Mouse (Mus musculus): ENCODE results near the gene Xrcc6.
"Not testable (repeated sequence)": the region's sequence is repeated elsewhere in the genome, so short reads cannot be mapped to it uniquely, and the experiment has no call there.

Xrcc6 gene

DNA sequence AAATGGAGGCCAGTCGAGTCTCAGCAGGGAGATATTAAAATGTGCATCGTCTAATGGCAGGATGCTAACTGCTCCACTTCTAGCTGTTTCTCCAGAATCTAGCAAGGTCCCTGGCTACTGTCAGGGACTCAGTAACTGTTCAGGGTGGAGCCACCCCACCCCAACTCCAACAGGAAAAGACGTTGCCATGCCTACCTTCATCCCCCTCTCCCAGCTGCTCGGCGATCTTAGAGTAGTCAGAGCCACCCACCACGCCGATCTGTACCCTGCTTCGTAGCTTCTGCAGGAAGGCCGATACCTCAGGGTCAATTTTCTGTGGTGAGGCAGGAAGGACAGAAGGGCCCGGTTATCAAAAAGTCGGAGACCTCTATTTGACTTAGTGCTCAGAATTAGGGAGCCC lies 30.0 kb upstream of the Xrcc6 start:
- POLR2A ChIA-PET = interaction anchor here in 3 of 4 experiments (0.7 to 8.9 kb wide), 32 partner anchors 8 to 258 kb away, joined by 3 to 121 read pairs (median 5); partner anchors contain the start of genes 1700029P11Rik (in 1 of the 3) and Csdc2 (in 1 of the 3)

DNA sequence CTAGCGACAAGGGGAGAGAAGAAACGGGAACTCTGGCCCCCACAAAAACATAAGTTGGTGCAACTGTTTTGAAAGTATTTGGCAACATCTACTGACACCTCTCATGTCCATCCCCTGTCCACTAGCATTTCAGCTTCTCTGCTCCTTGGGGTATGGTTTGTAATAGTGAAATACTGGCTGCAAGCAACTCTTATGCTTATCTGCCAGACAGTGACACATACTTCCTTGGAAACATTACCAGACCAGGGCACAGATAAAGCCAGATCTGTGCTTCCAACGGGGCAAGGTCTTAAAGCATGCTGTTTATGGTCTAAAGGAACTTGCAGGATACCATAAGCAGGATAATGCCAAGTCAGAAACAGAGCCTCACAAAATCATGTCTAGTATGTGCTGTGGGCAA lies 28.7 kb upstream of the Xrcc6 start:
- ChIA-PET POLR2A (interaction anchor here in 3 of 4 experiments (0.8 to 8.9 kb wide), 14 partner anchors 8 to 188 kb away, joined by 3 to 121 read pairs (median 22); partner anchors contain the start of genes 1700029P11Rik (in 1 of the 3), Csdc2 (in 1 of the 3) and Srebf2 (in 1 of the 3)), CTCF (interaction anchor here in 2 of 4 experiments (0.6 to 2.1 kb wide), 4 partner anchors 12 to 32 kb away, joined by 4 to 16 read pairs (median 11); partner anchors contain the start of genes Csdc2 (in 1 of the 2) and Polr3h (in 1 of the 2))

More for the DNA sequence above, 30.0 kb upstream of the Xrcc6 start:
- CTCF ChIA-PET = interaction anchor here in 3 of 4 experiments (0.7 to 2.7 kb wide), 23 partner anchors 8 to 279 kb away, joined by 3 to 18 read pairs (median 4); partner anchors contain the start of genes 1700029P11Rik (in 1 of the 3) and Xrcc6 (in 1 of the 3)

DNA sequence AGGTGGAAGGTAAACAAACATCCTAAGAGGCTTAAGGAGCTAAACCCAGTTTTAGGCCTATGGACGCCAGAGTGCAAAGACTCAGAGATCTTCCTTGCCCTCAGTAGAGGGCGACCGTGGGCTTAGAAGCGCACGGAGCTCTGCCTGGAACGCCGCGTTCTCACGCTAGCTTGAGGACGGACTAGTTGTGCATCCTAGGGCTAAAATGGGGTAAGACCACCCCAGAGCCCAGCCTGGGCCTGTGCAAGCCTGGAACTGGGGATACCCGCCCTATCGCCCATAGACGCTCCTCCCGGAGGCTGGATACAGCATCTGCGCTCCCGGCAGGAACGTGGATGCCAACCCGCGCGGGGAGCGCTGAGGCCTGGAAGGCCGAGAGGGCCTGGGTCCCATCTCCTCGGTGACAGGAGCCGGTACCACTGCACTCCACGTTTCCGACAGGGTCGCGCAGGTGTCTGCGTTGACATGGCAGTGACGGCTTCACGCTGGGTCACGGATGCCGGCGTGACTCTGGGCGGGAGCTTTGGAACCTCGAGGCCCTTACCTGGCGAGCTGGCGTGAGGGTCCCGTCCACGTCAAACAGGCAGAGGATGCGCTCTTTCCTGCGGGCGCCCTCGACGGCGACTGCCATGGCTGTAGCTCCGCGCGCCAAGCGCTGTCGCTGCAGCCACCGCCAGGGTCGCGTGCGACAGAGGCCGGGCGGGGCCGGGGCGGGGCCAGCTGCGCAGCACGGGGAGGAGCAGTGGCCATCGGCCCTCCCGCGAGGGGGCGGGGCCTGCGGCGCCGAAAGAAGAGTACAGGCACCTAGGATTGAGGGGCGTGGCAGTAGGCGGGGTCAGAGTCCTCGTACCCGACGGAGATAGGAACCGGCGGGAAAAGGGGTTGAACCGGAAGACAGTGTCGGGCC lies 27.2 kb upstream of the Xrcc6 start, which contains the start of gene Pmm1:
Gene Pmm1, minus strand, starts transcription at position 760 of the 907 bp plus-strand sequence.
- ChIA-PET POLR2A (interaction anchor here (0.5 to 8.9 kb wide), 108 partner anchors 8 to 1877 kb away, joined by 3 to 121 read pairs (median 5); partner anchors contain the start of genes 1700029P11Rik (in 3 of the 4), Polr3h (in 3 of the 4), Srebf2 (in 3 of the 4) and Csdc2 (in 2 of the 4)), CTCF (interaction anchor here (0.6 to 3.0 kb wide), 53 partner anchors 8 to 1212 kb away, joined by 3 to 21 read pairs (median 4); partner anchors contain the start of genes Polr3h (in 3 of the 4), Xrcc6 (in 2 of the 4), 1700029P11Rik (in 1 of the 4) and Csdc2 (in 1 of the 4))

DNA sequence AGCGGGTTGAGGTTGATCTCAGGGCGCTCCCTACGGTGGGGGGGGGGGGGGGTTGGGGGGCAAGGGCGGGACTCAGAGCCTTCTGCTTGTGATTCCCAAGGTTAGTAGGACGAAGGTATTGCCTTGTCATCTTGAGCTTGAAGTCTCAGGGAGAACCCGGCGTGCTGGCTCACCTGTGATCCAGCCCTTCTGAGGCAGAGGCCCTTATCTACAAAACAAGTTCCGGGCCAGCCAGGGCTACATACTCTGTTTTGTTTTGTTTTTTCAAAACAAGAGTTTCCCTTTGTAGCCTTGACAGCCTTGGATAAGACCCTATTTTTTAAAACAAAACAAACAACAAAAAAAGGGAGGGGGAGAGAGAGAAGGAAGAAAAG lies 26.6 kb upstream of the Xrcc6 start:
- POLR2A ChIA-PET = interaction anchor here (0.6 to 8.9 kb wide), 92 partner anchors 8 to 1658 kb away, joined by 3 to 121 read pairs (median 5); partner anchors contain the start of genes 1700029P11Rik (in 3 of the 4), Polr3h (in 3 of the 4), Srebf2 (in 3 of the 4) and Csdc2 (in 2 of the 4)
- CTCF ChIA-PET = interaction anchor here (0.6 to 3.0 kb wide), 31 partner anchors 8 to 1276 kb away, joined by 3 to 21 read pairs (median 6); partner anchors contain the start of genes Polr3h (in 2 of the 4), Xrcc6 (in 2 of the 4), Csdc2 (in 1 of the 4) and Cyb5r3 (in 1 of the 4)

DNA sequence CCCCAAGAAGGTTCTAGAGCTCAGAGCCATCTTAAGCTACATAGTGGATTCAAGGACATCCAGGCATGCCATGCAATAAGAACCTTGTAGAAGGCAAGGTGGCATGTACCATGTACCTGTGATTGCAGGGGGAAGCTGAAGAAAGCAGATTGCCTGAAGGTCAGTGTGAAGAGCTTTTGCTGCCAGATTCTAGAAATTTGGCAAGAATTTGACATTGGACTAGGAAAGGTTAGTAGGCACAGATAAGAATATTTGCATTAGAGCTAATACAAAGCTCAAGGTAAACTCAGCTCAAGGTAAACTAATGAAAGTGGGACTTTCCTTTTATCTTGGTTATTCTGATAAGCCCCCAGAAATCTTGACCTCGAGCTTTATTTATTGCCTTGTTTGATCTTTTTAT lies 23.4 kb upstream of the Xrcc6 start:
- CTCF ChIA-PET = interaction anchor here in 3 of 4 experiments (0.6 to 1.8 kb wide), 8 partner anchors 8 to 298 kb away, joined by 3 to 7 read pairs (median 3); no protein-coding TSS in a partner anchor
- POLR2A ChIA-PET = interaction anchor here (0.5 to 8.3 kb wide), 47 partner anchors 7 to 1540 kb away, joined by 3 to 151 read pairs (median 5); partner anchors contain the start of genes 1700029P11Rik (in 3 of the 4), Srebf2 (in 2 of the 4), Naga (in 1 of the 4) and Pheta2 (in 1 of the 4)

- POLR2A ChIA-PET = interaction anchor here (0.5 to 8.3 kb wide), 62 partner anchors 8 to 1709 kb away, joined by 3 to 151 read pairs (median 5); partner anchors contain the start of genes 1700029P11Rik (in 3 of the 4), Polr3h (in 2 of the 4), Srebf2 (in 2 of the 4) and Naga (in 1 of the 4)
- CTCF ChIA-PET = interaction anchor here in 3 of 4 experiments (0.7 to 2.8 kb wide), 12 partner anchors 8 to 294 kb away, joined by 3 to 18 read pairs (median 4); partner anchors contain the start of genes Polr3h (in 1 of the 3) and Tef (in 1 of the 3)
These were observed 22.6 kb upstream of the Xrcc6 start for GRCm38 (mm10) chr15:81964980-81965545.

DNA sequence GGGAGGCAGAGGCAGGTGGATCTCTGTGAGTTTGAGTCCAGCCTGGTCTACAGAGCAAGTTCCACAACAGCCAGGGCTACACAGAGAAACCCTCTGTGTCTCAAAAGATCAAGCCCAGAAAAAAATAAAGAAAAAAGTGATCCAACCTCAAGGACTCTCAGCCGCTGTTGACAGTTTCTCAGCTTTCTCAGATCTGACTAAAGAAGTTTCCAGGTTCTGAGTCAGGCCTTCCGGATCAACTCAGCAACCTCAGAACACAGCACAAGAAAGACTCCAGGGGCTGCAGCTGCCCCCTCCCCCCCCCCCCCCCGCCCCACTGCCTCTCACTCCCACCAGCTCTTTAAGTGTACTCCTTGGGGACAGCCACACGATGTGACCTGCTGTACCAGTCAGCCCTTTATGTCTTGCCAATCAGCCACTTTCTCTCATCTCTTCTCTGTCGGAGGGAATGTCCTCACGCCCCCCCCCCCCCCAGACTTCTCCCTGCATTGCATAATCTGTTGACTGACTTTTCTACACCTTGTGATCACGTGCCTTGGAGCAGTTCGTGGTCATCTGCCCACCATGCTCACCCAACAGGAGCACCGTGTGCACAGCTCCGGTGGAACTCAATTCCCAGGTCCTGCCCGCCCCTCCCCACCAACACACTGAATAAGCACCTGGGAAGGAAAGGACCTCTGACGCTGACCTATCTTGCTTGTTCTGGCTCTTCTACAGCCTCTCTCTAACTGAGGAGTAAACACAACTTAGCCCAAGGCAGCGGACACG lies 21.4 kb upstream of the Xrcc6 start:
- CTCF ChIA-PET = interaction anchor here in 3 of 4 experiments (0.5 to 2.8 kb wide), 7 partner anchors 9 to 1313 kb away, joined by 3 to 18 read pairs (median 4); no protein-coding TSS in a partner anchor
- POLR2A ChIA-PET = interaction anchor here in 3 of 4 experiments (0.6 to 8.3 kb wide), 40 partner anchors 9 to 1891 kb away, joined by 3 to 151 read pairs (median 5); partner anchors contain the start of genes 1700029P11Rik (in 2 of the 3), Csdc2 (in 1 of the 3), Srebf2 (in 1 of the 3) and Xrcc6 (in 1 of the 3)

DNA sequence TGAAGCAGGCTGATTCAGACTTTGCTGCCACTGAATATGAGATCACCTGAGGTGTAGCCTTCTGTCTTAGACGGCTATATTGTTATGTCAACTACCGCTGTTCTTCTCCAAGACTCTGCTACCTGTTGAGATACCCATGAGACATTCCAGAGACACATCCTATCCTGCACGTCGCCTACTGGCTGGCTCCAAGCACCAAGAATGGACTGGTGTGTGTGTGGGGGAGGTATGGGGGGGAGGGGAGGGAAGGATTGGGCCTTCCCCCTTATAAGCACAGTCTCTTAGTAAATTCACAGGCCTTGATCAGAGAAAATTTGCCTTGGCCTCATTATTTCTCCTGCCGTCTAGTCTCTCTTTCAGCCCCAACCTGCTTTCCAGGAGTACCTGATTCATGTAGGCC lies 19.8 kb upstream of the Xrcc6 start:
- CTCF ChIA-PET = interaction anchor here in 3 of 4 experiments (0.6 to 3.3 kb wide), 7 partner anchors 7 to 434 kb away, joined by 4 to 21 read pairs (median 6); partner anchors contain the start of gene Pmm1 (in 3 of the 3)
- POLR2A ChIA-PET = interaction anchor here (0.7 to 8.3 kb wide), 16 partner anchors 8 to 163 kb away, joined by 3 to 151 read pairs (median 14); partner anchors contain the start of genes 1700029P11Rik (in 3 of the 4), Pmm1 (in 2 of the 4) and Polr3h (in 1 of the 4)

DNA sequence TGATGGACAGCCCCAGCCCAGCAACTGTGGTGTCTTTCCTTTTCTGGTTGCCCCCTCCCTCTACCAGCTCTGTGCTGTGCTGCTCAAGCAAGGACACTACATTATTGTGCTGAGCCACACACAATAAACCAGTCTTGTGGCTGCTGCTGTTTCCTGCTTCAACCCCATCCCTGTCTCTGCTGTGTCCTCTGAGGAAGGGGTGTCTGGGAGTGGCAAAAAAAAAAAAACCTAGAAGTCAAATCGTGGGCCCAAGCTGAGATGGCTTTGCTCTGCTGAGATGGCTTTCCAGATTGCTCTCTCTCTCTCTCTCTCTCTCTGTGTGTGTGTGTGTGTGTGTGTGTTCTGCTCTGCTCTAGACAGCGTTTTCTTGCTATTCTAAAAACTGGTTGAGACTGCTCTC lies 19.2 kb upstream of the Xrcc6 start:
- POLR2A ChIA-PET = interaction anchor here (0.7 to 8.3 kb wide), 33 partner anchors 8 to 1753 kb away, joined by 3 to 151 read pairs (median 6); partner anchors contain the start of genes Pmm1 (in 4 of the 4), 1700029P11Rik (in 3 of the 4), Polr3h (in 2 of the 4) and Xrcc6 (in 1 of the 4)
- CTCF ChIA-PET = interaction anchor here in 3 of 4 experiments (0.6 to 3.3 kb wide), 7 partner anchors 8 to 435 kb away, joined by 4 to 21 read pairs (median 6); partner anchors contain the start of gene Pmm1 (in 3 of the 3)

GRCm38 (mm10) chr15:81969173-81969572 lies 18.5 kb upstream of the Xrcc6 start:
- POLR2A ChIA-PET = interaction anchor here (0.6 to 8.3 kb wide), 46 partner anchors 9 to 1753 kb away, joined by 3 to 151 read pairs (median 4); partner anchors contain the start of genes Pmm1 (in 4 of the 4), 1700029P11Rik (in 3 of the 4), Polr3h (in 3 of the 4) and Cenpm (in 1 of the 4)
- CTCF ChIA-PET = interaction anchor here in 3 of 4 experiments (1.2 to 3.3 kb wide), 6 partner anchors 9 to 12 kb away, joined by 4 to 21 read pairs (median 8); partner anchors contain the start of gene Pmm1 (in 3 of the 3)

DNA sequence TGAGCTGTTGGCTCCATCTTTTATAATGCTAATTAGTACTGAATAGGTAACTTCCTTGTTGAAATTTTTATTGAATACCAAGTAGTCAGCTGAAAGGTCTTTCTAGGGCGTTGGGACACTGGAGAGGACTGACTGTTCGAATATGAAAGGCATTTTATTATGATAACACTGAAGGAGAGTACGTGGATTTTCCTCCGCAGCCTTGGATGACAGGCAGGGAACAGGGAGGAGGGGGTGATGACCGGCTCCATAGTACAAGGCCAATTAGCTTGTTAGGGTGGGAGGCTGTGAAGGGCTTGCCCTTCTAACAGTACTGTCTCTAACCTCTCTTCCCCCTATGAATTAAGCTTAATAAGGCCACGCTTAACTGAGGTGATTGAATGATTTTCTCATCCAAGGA lies 18.0 kb upstream of the Xrcc6 start:
- ChIA-PET CTCF (interaction anchor here in 2 of 4 experiments (1.9 to 3.3 kb wide), 4 partner anchors 9 to 13 kb away, joined by 6 to 21 read pairs (median 12); partner anchors contain the start of gene Pmm1 (in 2 of the 2)), POLR2A (interaction anchor here (0.6 to 8.3 kb wide), 43 partner anchors 9 to 276 kb away, joined by 3 to 151 read pairs (median 4); partner anchors contain the start of genes Pmm1 (in 4 of the 4), 1700029P11Rik (in 3 of the 4), Polr3h (in 3 of the 4) and Cenpm (in 1 of the 4))

GRCm38 (mm10) chr15:81970498-81970897 lies 17.1 kb upstream of the Xrcc6 start:
- ChIA-PET CTCF (interaction anchor here in 2 of 4 experiments (1.9 to 3.3 kb wide), 4 partner anchors 10 to 14 kb away, joined by 6 to 21 read pairs (median 12); partner anchors contain the start of gene Pmm1 (in 2 of the 2)), POLR2A (interaction anchor here in 3 of 4 experiments (0.6 to 8.3 kb wide), 22 partner anchors 10 to 372 kb away, joined by 3 to 151 read pairs (median 4); partner anchors contain the start of genes Pmm1 (in 3 of the 3), 1700029P11Rik (in 2 of the 3), Cenpm (in 1 of the 3) and Polr3h (in 1 of the 3))

GRCm38 (mm10) chr15:81975156-81975555 lies 12.5 kb upstream of the Xrcc6 start:
- POLR2A ChIA-PET = interaction anchor here in 3 of 4 experiments (1.0 to 7.3 kb wide), 9 partner anchors 9 to 41 kb away, joined by 3 to 58 read pairs (median 7); partner anchors contain the start of gene Pmm1 (in 3 of the 3)
- CTCF ChIA-PET = not testable (repeated sequence)

GRCm38 (mm10) chr15:81980321-81980720 lies 7.3 kb upstream of the Xrcc6 start, which contains the start of gene 1700029P11Rik:
Gene 1700029P11Rik (plus strand): TSS chr15:81980540.
- CTCF ChIA-PET = interaction anchor here in 2 of 4 experiments (0.6 to 2.1 kb wide), 3 partner anchors 20 to 135 kb away, joined by 3 to 5 read pairs (median 4); no protein-coding TSS in a partner anchor
- POLR2A ChIA-PET = interaction anchor here (0.6 to 9.2 kb wide), 29 partner anchors 9 to 1347 kb away, joined by 3 to 151 read pairs (median 5); partner anchors contain the start of genes Pmm1 (in 3 of the 4) and Srebf2 (in 2 of the 4)

DNA sequence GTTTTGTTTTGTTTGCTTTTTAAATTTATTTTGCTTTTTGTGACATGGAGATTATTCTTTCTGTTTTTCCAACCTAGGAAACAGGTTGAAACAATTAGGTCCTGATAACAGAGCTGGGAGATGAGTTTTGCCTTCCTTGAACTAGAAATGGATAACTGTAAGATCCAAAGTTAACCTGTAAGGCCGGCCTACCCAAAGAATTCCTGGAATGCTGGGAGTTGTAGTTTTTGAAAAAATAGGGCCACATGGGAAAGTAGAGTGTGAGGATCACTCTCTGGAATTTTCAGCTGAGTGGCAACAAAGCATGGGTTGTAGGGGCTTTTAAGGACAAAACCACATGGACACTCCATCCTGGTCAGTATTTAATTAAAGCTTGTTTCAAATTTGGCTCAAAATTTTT lies 5.5 kb upstream of the Xrcc6 start:
- ChIA-PET CTCF (interaction anchor here in 1 of 4 experiments (0.9 kb wide), 1 partner anchor 22 kb away, joined by 3 read pairs; no protein-coding TSS in a partner anchor), POLR2A (interaction anchor here (0.6 to 9.2 kb wide), 16 partner anchors 11 to 235 kb away, joined by 3 to 151 read pairs (median 4); partner anchors contain the start of genes Pmm1 (in 3 of the 4) and Polr3h (in 1 of the 4))

All from embryonic stem cell, embryonic (primary cell).